Mouse (Mus musculus) lung, adult 2 months (tissue): ENCODE data around the gene Banf1. TPM values are rescaled to one million over a fixed set of nuclear protein-coding genes. Genes with fewer than 3 reads are reported as not detected.

Experiments used
- DNase-seq: peaks from one replicate; pipeline ENCODE4 v3.0.0; 2022
- H3K4me1 ChIP-seq: fragments of 200-500 bp; 2 replicates; pipeline ENCODE4 v1.6.1; 2011; ENCODE audit warnings: low read length; ENCODE audit not compliant: control insufficient read depth, insufficient read depth
- H3K4me3 ChIP-seq: fragments of 200-500 bp; replicated peaks from 2 replicates; pipeline ENCODE3; 2011; ENCODE audit warnings: low read depth, mild to moderate bottlenecking, control low read depth, low read length; ENCODE audit errors: extremely low read depth
- CTCF ChIP-seq: fragments of 200-500 bp; IDR thresholded peaks from 2 replicates; pipeline ENCODE4 v1.5.1; 2011; ENCODE audit warnings: mild to moderate bottlenecking, low read length, control low read depth; ENCODE audit not compliant: insufficient read depth
- POLR2A ChIP-seq: fragments of 200-500 bp; IDR thresholded peaks from 2 replicates; pipeline ENCODE4 v1.6.1; 2011; ENCODE audit warnings: low read depth, mild to moderate bottlenecking, control low read depth, low read length, borderline replicate concordance; ENCODE audit errors: extremely low read depth
- WGBS: fragments of 180-500 bp; shearing (Covaris S2); methylation state at CpG from one replicate; pipeline ENCODE4 v1.1.7; 2018; 5-methylcytosine and 5-hydroxymethylcytosine counted together
- polyA plus RNA-seq: library from polyadenylated mRNA; depleted of rRNA; stranded (reverse); fragments of >200 nt; gene quantifications from 2 replicates; pipeline ENCODE4 v1.2.3, GENCODE M21; 2012

The Banf1 gene
- polyA plus RNA-seq, 1 experiment = 94.3 TPM

GRCm38 (mm10) chr19:5384715-5385114, 17.7 kb upstream of the Banf1 start:
- DNase-seq = no peak
- Histone ChIP-seq H3K4me1 (peaks cover 10% of the 10 kb centered on the region; the same call in 1 of the 2 replicates), H3K4me3 (no peak overlapping the region)
- TF ChIP-seq POLR2A (no peak), CTCF (no peak)
- 88% methylated on average over 8 of the region's 8 CpGs for WGBS

GRCm38 (mm10) chr19:5383326-5383725, 16.4 kb upstream of the Banf1 start:
- no peak overlapping the region for H3K4me3 ChIP-seq
- TF ChIP-seq CTCF = no peak
- no peak for TF ChIP-seq POLR2A
- H3K4me1 ChIP-seq = peaks cover 7% of the 10 kb centered on the region; the same call in 1 of the 2 replicates
- WGBS = 94% methylated on average over 12 of the region's 12 CpGs
- DNase-seq = no peak

- Histone ChIP-seq H3K4me1 (no peaks in the 10 kb centered on the region), H3K4me3 (no peak overlapping the region)
- no peak for DNase-seq
- whole genome bisulfite sequencing = 80% methylated on average over 1 of the region's 1 CpGs
- TF ChIP-seq CTCF (no peak), POLR2A (no peak)
Measured at GRCm38 (mm10) chr19:5377446-5377845, 10.5 kb upstream of the Banf1 start.

- Histone ChIP-seq H3K4me1 (no peaks in the 10 kb centered on the region), H3K4me3 (no peak overlapping the region)
- 63% methylated on average over 4 of the region's 4 CpGs for WGBS
- DNase-seq = no peak
- TF ChIP-seq POLR2A (no peak), CTCF (no peak)
Measured at GRCm38 (mm10) chr19:5374748-5375147, 7.8 kb upstream of the Banf1 start.

- no peak overlapping the region for H3K4me3 ChIP-seq
Measured at GRCm38 (mm10) chr19:5374177-5374576, 7.2 kb upstream of the Banf1 start.

GRCm38 (mm10) chr19:5372724-5373123, 5.8 kb upstream of the Banf1 start:
- Histone ChIP-seq H3K4me1 (peaks cover 4% of the 10 kb centered on the region; the same call in 1 of the 2 replicates), H3K4me3 (no peak overlapping the region)
- DNase-seq = no peak
- TF ChIP-seq CTCF (no peak), POLR2A (no peak)
- 93% methylated on average over 7 of the region's 7 CpGs for whole genome bisulfite sequencing

More at GRCm38 (mm10) chr19:5374177-5374576, 7.2 kb upstream of the Banf1 start:
- WGBS = 73% methylated on average over 4 of the region's 4 CpGs
- no peak for DNase-seq
- H3K4me1 ChIP-seq = no peaks in the 10 kb centered on the region
- TF ChIP-seq CTCF = no peak
- no peak for TF ChIP-seq POLR2A

DNA sequence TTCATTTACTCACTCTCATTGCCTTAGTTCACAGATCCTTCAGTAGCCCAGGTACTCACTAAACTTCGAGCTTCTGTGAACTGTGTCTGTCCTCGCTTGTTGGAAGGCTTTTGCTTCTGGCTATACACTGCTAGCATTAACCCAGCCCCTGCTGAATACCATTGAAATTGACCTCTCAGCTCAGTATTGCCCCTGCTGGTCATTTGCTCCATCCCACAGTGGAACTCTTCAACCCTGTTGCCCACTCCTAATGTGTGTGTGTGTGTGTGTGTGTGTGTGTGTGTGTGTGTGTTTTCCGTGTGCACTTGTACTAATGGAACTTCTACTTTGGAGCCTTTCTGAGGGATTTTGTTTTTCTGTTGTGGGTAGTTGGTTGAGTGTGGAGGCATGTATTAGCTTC, 4.0 kb upstream of the Banf1 start:
- Histone ChIP-seq H3K4me3 (no peak overlapping the region), H3K4me1 (peaks cover 6% of the 10 kb centered on the region; the same call in 1 of the 2 replicates)
- DNase-seq = no peak
- WGBS = 78% methylated on average over 3 of the region's 3 CpGs
- TF ChIP-seq POLR2A (no peak), CTCF (no peak)

DNA sequence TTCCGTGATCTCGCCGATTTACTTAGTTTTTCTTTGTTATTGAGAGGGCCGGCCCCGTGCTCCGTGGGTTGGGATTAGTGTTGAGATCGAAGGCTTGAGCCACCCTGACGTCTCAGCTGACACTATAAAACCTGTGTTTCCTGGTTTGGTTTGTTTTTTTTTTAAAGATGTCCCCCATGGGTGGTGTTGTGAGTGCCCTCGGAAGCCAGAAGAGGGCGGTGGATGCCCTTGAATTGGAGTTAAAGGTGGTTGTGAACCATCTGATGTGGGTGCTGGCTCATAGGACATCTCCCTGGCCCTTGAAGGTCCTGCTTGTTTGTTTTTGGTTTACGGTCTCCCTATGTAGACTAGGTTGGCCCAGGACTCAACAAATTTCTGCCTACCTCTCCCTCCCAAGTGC, 487 bp upstream of the Banf1 start:
- no peak for DNase-seq
- Histone ChIP-seq H3K4me3 (peak overlapping the region; percentile 88), H3K4me1 (peaks cover 10% of the 10 kb centered on the region; the same call in 1 of the 2 replicates)
- 8% methylated on average over 11 of the region's 11 CpGs for WGBS
- no peak for TF ChIP-seq POLR2A
- no peak for TF ChIP-seq CTCF

- peak; percentile 96 for DNase-seq
- under 1% methylated on average over 75 of the region's 92 CpGs for WGBS
- H3K4me1 ChIP-seq = peaks cover 10% of the 10 kb centered on the region; the same call in 1 of the 2 replicates
- H3K4me3 ChIP-seq = peak within 1 kb of the TSS; percentile 88
- TF ChIP-seq POLR2A (peak; percentile 53; the same call in 1 of the 2 replicates), CTCF (no peak)
Measured at GRCm38 (mm10) chr19:5366175-5367052, 554 bp downstream of the Banf1 start, which contains the start of gene Eif1ad. Gene Eif1ad (plus strand): TSS chr19:5366741.

DNA sequence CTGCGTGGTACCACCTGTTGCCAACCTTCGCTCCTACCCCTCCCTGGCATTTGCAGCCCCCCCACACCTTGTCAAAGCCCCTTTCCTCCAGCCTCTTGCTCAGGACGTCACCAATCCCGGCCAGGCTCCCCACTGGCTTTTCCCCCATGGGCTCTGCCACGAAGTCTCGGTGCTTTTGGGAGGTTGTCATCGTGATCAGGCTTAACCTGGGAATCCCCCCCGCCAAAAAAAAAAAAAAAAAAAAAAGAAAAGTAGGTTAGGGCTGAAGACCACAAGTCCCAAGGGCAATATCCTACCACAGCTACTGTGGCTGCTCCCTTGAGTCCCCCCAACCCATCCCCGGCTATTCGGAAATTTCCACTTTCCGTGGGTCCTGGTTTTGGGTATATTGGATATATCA, 1.2 kb downstream of the Banf1 start:
- H3K4me3 ChIP-seq = peak overlapping the region; percentile 54
- no peak for TF ChIP-seq POLR2A
- no peak for TF ChIP-seq CTCF
- DNase-seq = no peak
- WGBS = 15% methylated on average over 11 of the region's 11 CpGs
- H3K4me1 ChIP-seq = peaks cover 10% of the 10 kb centered on the region; the same call in 1 of the 2 replicates
